Mouse (Mus musculus) inflammation-experienced regulatory T-cells, adult 16 weeks (primary cell): Measurements from ENCODE around the gene Slc36a3. TPM values are rescaled to one million over a fixed set of nuclear protein-coding genes. Genes with fewer than 3 reads are reported as not detected.

Experiments used
- polyA plus RNA-seq: library from polyadenylated mRNA; unstranded; fragments of 100-300 nt; shearing (Covaris generic); gene quantifications from one replicate; pipeline ENCODE4 v1.2.1, GENCODE M21; 2017

Slc36a3 gene
- polyA plus RNA-seq, result 0.71 TPM

DNA sequence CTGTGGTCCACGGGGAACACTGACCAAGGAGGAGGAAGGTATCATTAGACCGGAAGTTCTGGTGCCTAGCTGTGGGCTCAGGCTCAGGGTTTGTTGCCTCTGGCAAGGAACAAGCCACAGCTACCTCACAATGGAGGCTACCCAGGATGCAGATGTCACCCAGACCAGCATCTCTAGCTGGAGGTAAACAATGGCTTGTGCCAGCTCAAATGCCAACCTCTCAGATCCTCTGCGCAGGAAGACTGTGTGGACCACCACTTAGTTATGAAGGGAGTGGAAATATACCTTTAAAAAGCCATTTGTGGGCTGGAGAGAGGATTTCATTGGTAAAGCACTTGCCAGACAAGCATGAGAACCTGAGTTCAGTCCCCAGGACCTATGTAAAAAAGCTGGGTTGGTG is at the start of gene Slc36a3:
Gene Slc36a3 (minus strand): TSS at position 101 of the 400 bp plus-strand sequence.

DNA sequence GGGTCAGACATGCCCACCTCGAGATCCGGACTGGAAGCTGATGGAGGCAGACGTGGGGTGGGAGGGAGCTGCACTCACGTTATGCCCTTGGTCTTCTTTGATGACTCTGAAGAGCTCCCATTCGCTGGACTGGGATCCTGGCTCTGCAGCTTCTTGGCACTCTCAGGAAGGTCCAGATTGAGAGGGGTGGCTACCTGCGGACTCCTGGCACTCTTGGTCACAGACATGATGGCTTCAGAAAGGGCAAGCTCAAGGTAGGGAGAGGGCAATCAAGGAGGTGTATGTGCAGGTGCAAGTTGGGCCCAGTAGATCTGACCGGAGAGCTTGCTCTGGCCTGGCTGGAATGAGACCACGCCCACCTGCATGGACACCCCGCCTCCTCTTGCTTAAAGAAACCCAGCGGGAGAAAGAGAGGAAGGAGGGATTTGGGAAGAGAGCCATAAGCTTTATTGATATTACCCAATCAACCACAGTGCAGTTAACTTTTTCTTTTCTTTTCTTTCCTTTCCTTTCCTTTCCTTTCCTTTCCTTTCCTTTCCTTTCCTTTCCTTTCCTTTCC is 33.3 kb upstream of the Slc36a3 start, which contains the start of gene Slc36a2:
Gene Slc36a2 (minus strand): TSS at position 345 of the 559 bp plus-strand sequence.

DNA sequence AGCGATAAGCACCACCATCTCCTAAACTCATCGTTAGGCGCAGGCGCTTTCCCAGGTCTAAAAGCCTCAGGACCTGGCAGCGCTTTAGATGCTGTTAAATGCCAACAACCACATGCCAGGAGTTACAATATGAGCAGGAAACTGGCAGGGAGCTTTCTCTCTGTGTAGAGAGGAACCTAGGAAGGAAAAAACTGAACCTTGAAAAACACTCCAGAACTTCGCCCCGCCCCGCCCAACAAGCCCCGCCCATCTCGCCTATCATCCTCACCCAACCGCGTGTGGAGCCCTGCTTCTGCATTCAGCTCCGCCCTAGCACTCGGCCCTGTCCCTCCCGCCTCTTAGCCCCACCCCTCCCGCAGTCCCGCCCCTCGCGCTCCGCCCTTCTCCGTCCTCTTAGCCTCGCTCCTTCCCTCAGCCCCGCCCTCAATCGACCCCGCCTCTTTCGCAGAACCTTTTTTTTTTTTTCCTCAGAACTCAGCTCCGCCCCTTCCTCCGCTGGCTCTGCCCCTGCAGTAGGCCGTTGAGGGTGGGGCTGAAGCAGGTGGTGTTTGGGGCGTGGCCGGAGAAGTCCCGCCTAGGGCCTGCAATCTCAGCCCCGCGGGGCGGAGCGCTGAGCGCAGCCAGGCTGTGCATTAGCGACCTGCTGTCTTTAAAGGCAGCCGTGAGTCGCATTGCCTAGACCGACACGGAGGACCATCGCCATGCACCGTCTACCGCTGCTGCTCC is 53.9 kb downstream of the Slc36a3 start, which contains the start of gene Gm2a:
Gene Gm2a (plus strand): TSS at position 653 of the 726 bp plus-strand sequence.

DNA sequence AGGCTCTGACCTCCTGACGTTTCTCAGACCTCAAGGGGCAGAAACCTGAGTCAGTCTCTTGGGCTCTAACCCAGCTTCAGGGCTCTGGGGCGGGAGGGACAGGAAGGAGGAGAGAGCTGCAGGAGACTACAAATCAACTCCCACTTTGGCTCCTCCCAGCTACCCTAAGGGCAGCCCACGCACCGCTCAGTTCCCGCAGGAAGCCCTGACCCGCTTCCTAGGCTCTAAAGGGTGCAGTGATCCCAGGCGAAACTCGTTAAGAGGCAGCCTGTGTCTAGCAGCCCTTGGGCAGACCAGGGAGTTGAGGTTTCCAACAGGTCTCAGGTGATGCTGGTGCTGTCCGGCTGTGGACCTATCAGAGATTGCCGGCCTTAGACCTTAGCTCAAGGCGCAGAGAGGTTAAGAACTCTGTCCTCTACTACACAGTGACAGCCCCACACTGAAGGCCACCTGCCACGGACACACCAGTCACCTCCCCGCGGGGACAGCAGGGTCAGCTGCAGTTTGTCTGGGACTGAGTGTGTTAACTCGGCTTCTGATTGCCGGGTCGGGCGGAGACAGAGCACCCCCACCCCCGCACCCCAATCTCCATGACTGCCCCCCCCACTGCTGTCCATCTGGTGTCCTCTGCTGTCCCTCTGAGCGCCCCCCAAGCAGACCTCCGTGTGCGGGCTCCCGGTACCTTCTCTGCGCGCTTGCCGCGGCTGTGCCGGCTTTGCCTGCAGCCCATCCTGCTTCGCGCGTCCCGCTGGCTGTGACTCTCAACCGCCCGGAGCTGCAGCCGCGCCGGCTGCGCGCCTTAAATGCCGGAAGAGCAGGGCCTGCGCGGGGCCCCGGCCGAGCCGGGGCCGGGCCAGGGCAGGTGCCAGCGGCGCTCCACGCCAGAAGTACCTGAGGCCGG is 73.9 kb downstream of the Slc36a3 start, which contains the start of gene Ccdc69:
Gene Ccdc69 (minus strand): TSS at position 801 of the 901 bp plus-strand sequence.

Other genes starting within 250 kb of the Slc36a3 start
- gene Gpx3, start 249.3 kb downstream of the Slc36a3 start, polyA plus RNA-seq, result 2.5 TPM
- 190 TPM for gene Tnip1, start 188.8 kb downstream of the Slc36a3 start, polyA plus RNA-seq
- gene Anxa6, start 118.3 kb downstream of the Slc36a3 start, polyA plus RNA-seq, result 647 TPM
- 88.0 TPM for gene Ccdc69, start 73.6 kb downstream of the Slc36a3 start, polyA plus RNA-seq
- gene Gm2a, start 53.6 kb downstream of the Slc36a3 start, polyA plus RNA-seq, result 116 TPM
- not detected for gene Slc36a2, start 33.4 kb upstream of the Slc36a3 start, polyA plus RNA-seq
- gene Slc36a1, start 52.6 kb upstream of the Slc36a3 start, polyA plus RNA-seq, result 3.7 TPM
- gene Fat2, start 184.9 kb upstream of the Slc36a3 start, polyA plus RNA-seq, result not detected